Mouse (Mus musculus): ENCODE measurements around the gene Agbl4. TPM values are rescaled to one million over a fixed set of nuclear protein-coding genes. Genes with fewer than 3 reads are reported as not detected.
A peak's percentile ranks its signal among the peaks of the same experiment; 100 is the strongest.

Agbl4 gene
- polyA plus RNA-seq (2012; rRNA removed) = 0.19 and 0.21 TPM in 2 replicates
- polyA plus RNA-seq (2014; fragmentation: Nextera tagmentation; extraction: Ambion mirVana) = 0.17 and 0.36 TPM in 2 replicates

GRCm38 (mm10) chr4:110397618-110398045, at the start of gene Agbl4:
Agbl4 (plus strand) TSS chr4:110397661.
- ATAC-seq (ENCODE audit: low FRiP score, low read depth) = peak; percentile 85
- Histone ChIP-seq H3K36me3 (ENCODE audit: control insufficient read depth, insufficient read depth, low read length) (no peaks in the 10 kb centered on the region), H3K9ac (ENCODE audit: low read depth, low read length, severe bottlenecking) (peak within 1 kb of the TSS; percentile 52)

GRCm38 (mm10) chr4:110350856-110351177, 46.6 kb upstream of the Agbl4 start:
- peak overlapping the region; percentile 80 for H3K4me2 ChIP-seq (replicated peaks; ENCODE audit: low read depth, low read length, severe bottlenecking)
- H3K36me3 ChIP-seq (ENCODE audit: control insufficient read depth, insufficient read depth, low read length) = no peaks in the 10 kb centered on the region
- peak overlapping the region; percentile 65 for H3K4me3 ChIP-seq (replicated peaks; ENCODE audit: low read length)
- WGBS = 7% methylated on average over 6 of the region's 6 CpGs
- no peak overlapping the region for H3K27ac ChIP-seq (replicated peaks; ENCODE audit: low read depth, low read length)
- no peaks in the 10 kb centered on the region for H3K4me1 ChIP-seq (ENCODE audit: control insufficient read depth, insufficient read depth, low read length)
- peak; percentile 7 for DNase-seq (ENCODE audit: low spot score)
- 0 out of 2 replicates have a peak, but pooled peaks have one; percentile 4 for ATAC-seq (ENCODE audit: low FRiP score, low read depth)
- peak overlapping the region; percentile 82 for H3K9ac ChIP-seq (ENCODE audit: low read depth, low read length, severe bottlenecking)
- no peaks in the 10 kb centered on the region for H3K27me3 ChIP-seq (ENCODE audit: control insufficient read depth, insufficient read depth, low read length)
- no peaks in the 10 kb centered on the region for H3K9me3 ChIP-seq (ENCODE audit: control insufficient read depth, low read length)
- no peak for TF ChIP-seq POLR2A (IDR thresholded peaks at IDR 0.05; ENCODE audit: borderline replicate concordance, extremely low read depth, insufficient read depth, insufficient read length)

More at GRCm38 (mm10) chr4:110397618-110398045, at the start of gene Agbl4:
- 2% methylated on average over 27 of the region's 27 CpGs for WGBS
- Histone ChIP-seq H3K27me3 (ENCODE audit: control insufficient read depth, insufficient read depth, low read length) (no peaks in the 10 kb centered on the region), H3K4me3 (replicated peaks; ENCODE audit: low read length) (peak within 1 kb of the TSS; percentile 52), H3K27ac (replicated peaks; ENCODE audit: low read depth, low read length) (no peak within 1 kb of the TSS), H3K9me3 (ENCODE audit: control insufficient read depth, low read length) (no peaks in the 10 kb centered on the region), H3K4me1 (ENCODE audit: control insufficient read depth, insufficient read depth, low read length) (no peaks in the 10 kb centered on the region), H3K4me2 (replicated peaks; ENCODE audit: low read depth, low read length, severe bottlenecking) (peak within 1 kb of the TSS; percentile 67)
- TF ChIP-seq POLR2A (IDR thresholded peaks at IDR 0.05; ENCODE audit: borderline replicate concordance, extremely low read depth, insufficient read depth, insufficient read length) = no peak
- DNase-seq (ENCODE audit: low spot score) = peak; percentile 30

GRCm38 (mm10) chr4:110351178-110352000, 46.1 kb upstream of the Agbl4 start, which contains the start of gene Elavl4:
Elavl4 (minus strand) TSS chr4:110351909.
- Histone ChIP-seq H3K9ac (ENCODE audit: low read depth, low read length, severe bottlenecking) (peak within 1 kb of the TSS; percentile 82), H3K9me3 (ENCODE audit: control insufficient read depth, low read length) (no peaks in the 10 kb centered on the region), H3K4me2 (replicated peaks; ENCODE audit: low read depth, low read length, severe bottlenecking) (peak within 1 kb of the TSS; percentile 80), H3K27me3 (ENCODE audit: control insufficient read depth, insufficient read depth, low read length) (no peaks in the 10 kb centered on the region), H3K36me3 (ENCODE audit: control insufficient read depth, insufficient read depth, low read length) (no peaks in the 10 kb centered on the region), H3K4me1 (ENCODE audit: control insufficient read depth, insufficient read depth, low read length) (no peaks in the 10 kb centered on the region), H3K27ac (replicated peaks; ENCODE audit: low read depth, low read length) (peak within 1 kb of the TSS; percentile 38; the same call in 1 of the 2 replicates), H3K4me3 (replicated peaks; ENCODE audit: low read length) (peak within 1 kb of the TSS; percentile 65)
- ATAC-seq (ENCODE audit: low FRiP score, low read depth) (peak; percentile 94), DNase-seq (ENCODE audit: low spot score) (peak; percentile 64)
- TF ChIP-seq POLR2A (IDR thresholded peaks at IDR 0.05; ENCODE audit: borderline replicate concordance, extremely low read depth, insufficient read depth, insufficient read length) = 0 out of 2 replicates have a peak, but pooled peaks have one; percentile 47
- WGBS = under 1% methylated on average over 70 of the region's 75 CpGs

GRCm38 (mm10) chr4:110352001-110352369, 45.5 kb upstream of the Agbl4 start:
- Histone ChIP-seq H3K4me3 (replicated peaks; ENCODE audit: low read length) (peak overlapping the region; percentile 65), H3K27me3 (ENCODE audit: control insufficient read depth, insufficient read depth, low read length) (no peaks in the 10 kb centered on the region), H3K4me1 (ENCODE audit: control insufficient read depth, insufficient read depth, low read length) (no peaks in the 10 kb centered on the region), H3K27ac (replicated peaks; ENCODE audit: low read depth, low read length) (peak overlapping the region; percentile 38; the same call in 1 of the 2 replicates), H3K9ac (ENCODE audit: low read depth, low read length, severe bottlenecking) (peak overlapping the region; percentile 82), H3K4me2 (replicated peaks; ENCODE audit: low read depth, low read length, severe bottlenecking) (peak overlapping the region; percentile 80), H3K9me3 (ENCODE audit: control insufficient read depth, low read length) (no peaks in the 10 kb centered on the region), H3K36me3 (ENCODE audit: control insufficient read depth, insufficient read depth, low read length) (no peaks in the 10 kb centered on the region)
- DNase-seq (ENCODE audit: low spot score) (peak; percentile 3), ATAC-seq (ENCODE audit: low FRiP score, low read depth) (no peak)
- no peak for TF ChIP-seq POLR2A (IDR thresholded peaks at IDR 0.05; ENCODE audit: borderline replicate concordance, extremely low read depth, insufficient read depth, insufficient read length)
- 12% methylated on average over 5 of the region's 5 CpGs for whole genome bisulfite sequencing

GRCm38 (mm10) chr4:110360568-110360967, 36.9 kb upstream of the Agbl4 start:
- Histone ChIP-seq H3K9me3 (ENCODE audit: control insufficient read depth, low read length) (no peaks in the 10 kb centered on the region), H3K4me2 (replicated peaks; ENCODE audit: low read depth, low read length, severe bottlenecking) (no peak overlapping the region), H3K4me3 (replicated peaks; ENCODE audit: low read length) (no peak overlapping the region), H3K9ac (ENCODE audit: low read depth, low read length, severe bottlenecking) (no peak overlapping the region), H3K36me3 (ENCODE audit: control insufficient read depth, insufficient read depth, low read length) (no peaks in the 10 kb centered on the region), H3K4me1 (ENCODE audit: control insufficient read depth, insufficient read depth, low read length) (no peaks in the 10 kb centered on the region), H3K27ac (replicated peaks; ENCODE audit: low read depth, low read length) (no peak overlapping the region), H3K27me3 (ENCODE audit: control insufficient read depth, insufficient read depth, low read length) (no peaks in the 10 kb centered on the region)
- WGBS = 79% methylated on average over 2 of the region's 2 CpGs
- no peak for TF ChIP-seq POLR2A (IDR thresholded peaks at IDR 0.05; ENCODE audit: borderline replicate concordance, extremely low read depth, insufficient read depth, insufficient read length)
- no peak for ATAC-seq (ENCODE audit: low FRiP score, low read depth)
- no peak for DNase-seq (ENCODE audit: low spot score)
